Mouse (Mus musculus) liver, embryonic 14.5 days (tissue): Measurements from ENCODE around the gene Arrdc2.
A peak's percentile ranks its signal among the peaks of the same experiment; 100 is the strongest.

Experiments
- CTCF ChIP-seq: IDR thresholded peaks from 2 replicates; pipeline ENCODE4 v1.5.1; 2016; ENCODE audit warnings: antibody characterized with exemption, low read depth, control low read depth
- EP300 ChIP-seq: IDR thresholded peaks from 2 replicates; pipeline ENCODE4 v1.6.1; 2016; ENCODE audit warnings: antibody characterized with exemption, low read depth

- TF ChIP-seq EP300 (no peak; the same call in 1 of the 2 replicates), CTCF (0 out of 2 replicates have a peak, but pooled peaks have one; percentile 9)
These were observed 689 bp downstream of the Arrdc2 start for GRCm38 (mm10) chr8:70838654-70839407.
